Mouse (Mus musculus) MN1 (cell line): Measurements from ENCODE around the gene Sept5.

Source experiments
- DNase-seq: peaks from one replicate; pipeline ENCODE4 v3.0.0-alpha.2; 2016; ENCODE audit warnings: low spot score

Gene Sept5

DNA sequence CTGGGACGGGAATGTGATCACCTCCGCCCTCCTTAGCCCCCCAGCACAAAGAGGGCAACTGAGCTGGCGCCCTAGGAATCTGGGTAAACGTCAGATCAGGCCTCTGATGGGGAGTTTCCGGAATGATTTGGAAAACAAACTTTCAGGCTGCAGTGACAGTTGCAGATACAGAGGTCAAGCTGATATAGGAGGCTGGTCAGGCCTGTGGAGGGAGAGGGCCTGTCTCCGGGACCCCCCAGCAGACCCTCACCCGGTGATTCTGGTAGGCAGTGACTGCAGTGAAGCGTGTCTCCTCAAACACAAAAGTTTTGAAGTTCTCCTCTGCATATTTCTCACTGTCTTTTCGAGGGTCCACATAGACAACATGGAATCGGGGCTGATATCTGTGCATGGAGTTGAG is 46.6 kb downstream of the Sept5 start:
- no peak for DNase-seq

GRCm38 (mm10) chr16:18582426-18583148 is 47.2 kb downstream of the Sept5 start:
- no peak for DNase-seq

DNA sequence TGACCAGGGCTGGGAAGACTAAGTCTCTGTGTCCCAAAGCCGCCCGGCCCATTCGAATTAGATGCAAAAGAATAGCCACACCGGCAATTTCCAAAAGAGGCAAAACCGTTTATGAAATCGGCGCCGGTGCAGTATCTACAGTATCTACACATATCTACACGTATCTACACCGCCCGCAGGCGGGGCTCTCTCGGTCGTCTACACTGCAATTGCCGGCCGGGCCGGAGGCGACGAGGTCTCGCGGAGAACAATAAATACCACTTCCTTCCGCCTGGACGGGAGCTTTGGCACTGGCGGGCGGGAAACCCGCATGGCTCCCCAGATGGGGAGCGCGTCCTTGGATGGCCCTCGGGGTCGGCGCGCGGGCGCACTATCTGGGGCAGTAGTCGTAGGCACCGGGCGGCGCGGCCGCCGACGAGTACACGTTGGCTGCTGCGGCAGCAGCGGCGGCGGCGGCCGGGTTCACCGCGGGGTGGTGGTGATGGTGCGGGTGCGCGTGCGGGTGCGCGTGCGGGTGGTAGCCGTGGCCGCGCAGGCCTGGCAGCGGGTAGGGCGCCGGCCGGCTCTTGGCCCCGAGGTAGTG is 48.0 kb downstream of the Sept5 start:
- DNase-seq, result no peak

GRCm38 (mm10) chr16:18581050-18581622 is 48.6 kb downstream of the Sept5 start:
- no peak for DNase-seq

- no peak for DNase-seq
Observed at GRCm38 (mm10) chr16:18580389-18580788, 49.4 kb downstream of the Sept5 start.

DNA sequence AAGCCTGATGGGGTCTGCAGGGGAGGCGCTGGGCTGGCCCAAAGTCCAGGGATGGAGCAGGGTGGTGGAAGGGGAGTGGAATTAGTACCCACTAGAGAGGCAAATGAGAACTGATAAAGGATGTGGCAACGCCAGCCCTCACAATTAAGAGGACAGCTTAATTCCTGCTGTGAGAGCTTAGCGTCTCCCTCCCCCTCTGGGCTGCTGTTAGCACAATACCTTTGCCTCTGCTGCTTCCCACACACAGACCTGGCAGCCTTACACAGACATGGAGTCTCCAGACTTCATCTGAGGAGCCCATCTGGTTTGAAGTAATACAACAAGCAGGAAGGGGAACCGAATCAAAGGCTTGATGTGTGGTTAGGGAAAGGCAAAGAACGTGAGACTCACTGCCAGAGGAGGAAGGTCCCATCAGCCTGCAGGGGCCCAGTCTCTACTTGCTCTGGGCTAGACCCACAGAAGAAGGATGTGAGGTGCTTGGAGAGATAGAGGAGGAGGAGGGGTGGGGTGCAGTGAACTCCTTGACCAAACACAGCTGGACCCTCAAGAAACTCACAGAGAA is 52.1 kb downstream of the Sept5 start:
- DNase-seq, result no peak

GRCm38 (mm10) chr16:18577071-18577470 is 52.7 kb downstream of the Sept5 start:
- no peak for DNase-seq

DNA sequence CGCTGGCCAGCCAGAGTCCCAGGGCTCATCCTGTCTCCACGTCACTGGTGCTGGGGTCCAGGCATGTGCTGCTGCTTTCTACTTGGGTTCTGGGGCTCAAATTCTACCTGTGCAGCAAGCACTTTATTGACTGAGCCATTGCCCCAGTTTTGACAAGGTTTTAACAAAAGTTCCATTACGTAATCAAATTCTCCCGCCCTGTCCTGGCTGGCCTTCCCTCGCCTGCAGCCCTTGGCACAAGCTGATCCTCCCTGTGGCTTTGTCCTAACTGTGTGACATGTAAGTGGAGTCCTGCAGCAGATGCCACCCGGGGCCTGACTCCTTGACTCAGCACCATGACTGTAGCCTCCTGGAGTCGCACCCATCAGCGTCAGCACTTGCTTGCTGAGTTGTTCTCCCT is 55.6 kb downstream of the Sept5 start:
- no peak for DNase-seq
